Mouse (Mus musculus) neutrophil, adult 59 days (primary cell): ENCODE measurements around the gene Gm14632. TPM values are rescaled to one million over a fixed set of nuclear protein-coding genes. Genes with fewer than 3 reads are reported as not detected.

Source experiments
- total RNA-seq, 2 experiments: library from RNA; stranded (reverse); gene quantifications; 1 replicate in 1 of 2; 2 replicates in 1 of 2; pipeline ENCODE4 v1.2.4; 2023

Gene Gm14632
- not detected for total RNA-seq

GRCm38 (mm10) chrX:30329472-30329871 lies at the start of gene Gm14632:
Gene Gm14632, plus strand, starts transcription at chrX:30329772.

